Mouse (Mus musculus): Measurements from ENCODE around the gene Ncapd2. TPM values are rescaled to one million over a fixed set of nuclear protein-coding genes. Genes with fewer than 3 reads are reported as not detected.

Ncapd2 gene
- polyA plus RNA-seq, 1 experiment from 2014 or later = 98.1 TPM

GRCm38 (mm10) chr6:125218963-125219362, 27.5 kb upstream of the Ncapd2 start:
- no peaks in the 10 kb centered on the region for H3K36me3 ChIP-seq (ENCODE audit: control insufficient read depth, insufficient read depth)
- H3K4me1 ChIP-seq (ENCODE audit: control insufficient read depth, low read depth, low read length) = peaks cover 10% of the 10 kb centered on the region
- no peak overlapping the region for H3K4me2 ChIP-seq (ENCODE audit: low read depth, low read length)
- H3K27me3 ChIP-seq (ENCODE audit: control insufficient read depth, insufficient read depth, low read depth, low read length) = no peaks in the 10 kb centered on the region
- H3K4me3 ChIP-seq (ENCODE audit: low read depth, low read length) = no peak overlapping the region
- no peak overlapping the region for H3K27ac ChIP-seq (ENCODE audit: low read length)
- no peaks in the 10 kb centered on the region for H3K9me3 ChIP-seq (replicated peaks; ENCODE audit: control insufficient read depth, low read length)
- no peak overlapping the region for H3K9ac ChIP-seq (ENCODE audit: low read depth, low read length)
- 55% methylated on average over 4 of the region's 4 CpGs for WGBS (ENCODE audit: insufficient replicate concordance)
- ATAC-seq (ENCODE audit: low read depth) = no peak

- no peak overlapping the region for H3K27ac ChIP-seq (ENCODE audit: low read length)
- H3K36me3 ChIP-seq (ENCODE audit: control insufficient read depth, insufficient read depth) = no peaks in the 10 kb centered on the region
- H3K4me1 ChIP-seq (ENCODE audit: control insufficient read depth, low read depth, low read length) = peaks cover 10% of the 10 kb centered on the region
- H3K27me3 ChIP-seq (ENCODE audit: control insufficient read depth, insufficient read depth, low read depth, low read length) = peaks cover 8% of the 10 kb centered on the region
- no peak for ATAC-seq (ENCODE audit: low read depth)
- no peaks in the 10 kb centered on the region for H3K9me3 ChIP-seq (replicated peaks; ENCODE audit: control insufficient read depth, low read length)
- WGBS (ENCODE audit: insufficient replicate concordance) = 74% methylated on average over 11 of the region's 11 CpGs
- no peak overlapping the region for H3K4me2 ChIP-seq (ENCODE audit: low read depth, low read length)
- H3K9ac ChIP-seq (ENCODE audit: low read depth, low read length) = no peak overlapping the region
- H3K4me3 ChIP-seq (ENCODE audit: low read depth, low read length) = no peak overlapping the region
Observed at GRCm38 (mm10) chr6:125217899-125218298, 26.4 kb upstream of the Ncapd2 start.

- H3K27me3 ChIP-seq (ENCODE audit: control insufficient read depth, insufficient read depth, low read depth, low read length) = peaks cover 8% of the 10 kb centered on the region
- no peaks in the 10 kb centered on the region for H3K9me3 ChIP-seq (replicated peaks; ENCODE audit: control insufficient read depth, low read length)
- H3K4me2 ChIP-seq (ENCODE audit: low read depth, low read length) = no peak overlapping the region
- whole genome bisulfite sequencing (ENCODE audit: insufficient replicate concordance) = 65% methylated on average over 2 of the region's 2 CpGs
- no peak for ATAC-seq (ENCODE audit: low read depth)
- H3K36me3 ChIP-seq (ENCODE audit: control insufficient read depth, insufficient read depth) = no peaks in the 10 kb centered on the region
- H3K4me3 ChIP-seq (ENCODE audit: low read depth, low read length) = no peak overlapping the region
- H3K9ac ChIP-seq (ENCODE audit: low read depth, low read length) = no peak overlapping the region
- H3K27ac ChIP-seq (ENCODE audit: low read length) = no peak overlapping the region
- peaks cover 10% of the 10 kb centered on the region for H3K4me1 ChIP-seq (ENCODE audit: control insufficient read depth, low read depth, low read length)
Observed at GRCm38 (mm10) chr6:125216898-125217297, 25.4 kb upstream of the Ncapd2 start.

GRCm38 (mm10) chr6:125215148-125215954, 23.9 kb upstream of the Ncapd2 start, which contains the start of gene Vamp1:
TSS of gene Vamp1 (plus strand) at chr6:125215551.
- no peaks in the 10 kb centered on the region for H3K9me3 ChIP-seq (replicated peaks; ENCODE audit: control insufficient read depth, low read length)
- H3K9ac ChIP-seq (ENCODE audit: low read depth, low read length) = peak within 1 kb of the TSS; percentile 82
- WGBS (ENCODE audit: insufficient replicate concordance) = under 1% methylated on average over 48 of the region's 48 CpGs
- H3K4me1 ChIP-seq (ENCODE audit: control insufficient read depth, low read depth, low read length) = peaks cover 10% of the 10 kb centered on the region
- peak within 1 kb of the TSS; percentile 83 for H3K4me3 ChIP-seq (ENCODE audit: low read depth, low read length)
- H3K27me3 ChIP-seq (ENCODE audit: control insufficient read depth, insufficient read depth, low read depth, low read length) = peaks cover 10% of the 10 kb centered on the region
- H3K4me2 ChIP-seq (ENCODE audit: low read depth, low read length) = peak within 1 kb of the TSS; percentile 98
- peak within 1 kb of the TSS; percentile 80 for H3K27ac ChIP-seq (ENCODE audit: low read length)
- ATAC-seq (ENCODE audit: low read depth) = peak; percentile 94
- no peaks in the 10 kb centered on the region for H3K36me3 ChIP-seq (ENCODE audit: control insufficient read depth, insufficient read depth)

GRCm38 (mm10) chr6:125213715-125214114, 22.2 kb upstream of the Ncapd2 start:
- no peaks in the 10 kb centered on the region for H3K9me3 ChIP-seq (replicated peaks; ENCODE audit: control insufficient read depth, low read length)
- H3K4me1 ChIP-seq (ENCODE audit: control insufficient read depth, low read depth, low read length) = peaks cover 10% of the 10 kb centered on the region
- no peak for ATAC-seq (ENCODE audit: low read depth)
- 71% methylated on average over 6 of the region's 6 CpGs for WGBS (ENCODE audit: insufficient replicate concordance)
- no peak overlapping the region for H3K9ac ChIP-seq (ENCODE audit: low read depth, low read length)
- no peak overlapping the region for H3K4me2 ChIP-seq (ENCODE audit: low read depth, low read length)
- H3K36me3 ChIP-seq (ENCODE audit: control insufficient read depth, insufficient read depth) = no peaks in the 10 kb centered on the region
- no peak overlapping the region for H3K4me3 ChIP-seq (ENCODE audit: low read depth, low read length)
- peaks cover 10% of the 10 kb centered on the region for H3K27me3 ChIP-seq (ENCODE audit: control insufficient read depth, insufficient read depth, low read depth, low read length)
- no peak overlapping the region for H3K27ac ChIP-seq (ENCODE audit: low read length)

DNA sequence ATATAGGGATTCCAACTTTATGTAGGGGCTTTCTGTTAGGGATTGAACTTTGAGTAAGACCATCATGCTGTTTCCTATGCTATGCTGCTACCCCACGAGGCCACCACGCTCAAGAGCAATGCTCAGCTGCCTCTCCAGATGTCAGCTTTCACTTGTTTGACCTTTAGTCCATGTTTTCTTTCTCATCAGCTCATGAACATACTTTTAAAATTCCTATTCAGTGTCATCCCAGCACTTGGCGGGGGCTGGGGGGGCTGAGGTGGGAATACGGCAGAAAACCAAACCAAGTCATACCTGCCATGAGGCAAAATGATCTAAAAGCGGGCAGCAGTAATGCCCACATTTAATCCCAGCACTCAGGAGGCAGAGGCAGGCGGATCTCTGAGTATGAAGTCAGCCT, 21.6 kb upstream of the Ncapd2 start:
- ATAC-seq (ENCODE audit: low read depth) = no peak
- H3K36me3 ChIP-seq (ENCODE audit: control insufficient read depth, insufficient read depth) = no peaks in the 10 kb centered on the region
- peaks cover 10% of the 10 kb centered on the region for H3K4me1 ChIP-seq (ENCODE audit: control insufficient read depth, low read depth, low read length)
- H3K27me3 ChIP-seq (ENCODE audit: control insufficient read depth, insufficient read depth, low read depth, low read length) = peaks cover 10% of the 10 kb centered on the region
- no peak overlapping the region for H3K4me3 ChIP-seq (ENCODE audit: low read depth, low read length)
- no peak overlapping the region for H3K27ac ChIP-seq (ENCODE audit: low read length)
- no peak overlapping the region for H3K9ac ChIP-seq (ENCODE audit: low read depth, low read length)
- H3K9me3 ChIP-seq (replicated peaks; ENCODE audit: control insufficient read depth, low read length) = no peaks in the 10 kb centered on the region
- WGBS (ENCODE audit: insufficient replicate concordance) = 51% methylated on average over 6 of the region's 6 CpGs
- no peak overlapping the region for H3K4me2 ChIP-seq (ENCODE audit: low read depth, low read length)

DNA sequence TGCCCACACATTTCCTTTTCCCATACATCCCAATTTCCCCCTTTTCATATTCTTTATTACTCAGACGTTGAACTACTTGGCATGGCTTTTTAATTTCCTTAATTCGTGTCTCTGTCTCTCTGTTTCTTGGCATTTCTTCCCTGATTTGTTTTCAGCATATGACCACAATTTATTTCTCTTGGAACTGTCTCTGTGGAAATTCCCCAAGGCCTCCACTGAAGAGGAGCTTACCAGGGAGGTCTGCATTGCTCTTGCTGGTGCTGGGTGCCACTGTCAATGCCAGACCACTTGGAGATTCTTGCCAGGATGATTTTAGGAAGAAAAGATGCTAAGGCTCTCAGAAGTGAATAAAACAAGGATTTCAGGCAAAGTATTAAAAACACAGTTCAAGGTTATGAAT, 21.1 kb upstream of the Ncapd2 start:
- WGBS (ENCODE audit: insufficient replicate concordance) = 33% methylated on average over 2 of the region's 2 CpGs

GRCm38 (mm10) chr6:125210436-125210835, 18.9 kb upstream of the Ncapd2 start:
- Histone ChIP-seq H3K27ac (ENCODE audit: low read length) (no peak overlapping the region), H3K9me3 (replicated peaks; ENCODE audit: control insufficient read depth, low read length) (no peaks in the 10 kb centered on the region), H3K4me1 (ENCODE audit: control insufficient read depth, low read depth, low read length) (no peaks in the 10 kb centered on the region), H3K9ac (ENCODE audit: low read depth, low read length) (no peak overlapping the region), H3K27me3 (ENCODE audit: control insufficient read depth, insufficient read depth, low read depth, low read length) (peaks cover 10% of the 10 kb centered on the region), H3K4me2 (ENCODE audit: low read depth, low read length) (no peak overlapping the region), H3K4me3 (ENCODE audit: low read depth, low read length) (no peak overlapping the region), H3K36me3 (ENCODE audit: control insufficient read depth, insufficient read depth) (no peaks in the 10 kb centered on the region)
- no peak for ATAC-seq (ENCODE audit: low read depth)
- 76% methylated on average over 1 of the region's 1 CpGs for WGBS (ENCODE audit: insufficient replicate concordance)

More for the DNA sequence above, 21.1 kb upstream of the Ncapd2 start:
- H3K4me2 ChIP-seq (ENCODE audit: low read depth, low read length) = no peak overlapping the region
- peaks cover 10% of the 10 kb centered on the region for H3K27me3 ChIP-seq (ENCODE audit: control insufficient read depth, insufficient read depth, low read depth, low read length)
- no peak for ATAC-seq (ENCODE audit: low read depth)
- H3K9me3 ChIP-seq (replicated peaks; ENCODE audit: control insufficient read depth, low read length) = no peaks in the 10 kb centered on the region
- no peaks in the 10 kb centered on the region for H3K36me3 ChIP-seq (ENCODE audit: control insufficient read depth, insufficient read depth)
- no peak overlapping the region for H3K9ac ChIP-seq (ENCODE audit: low read depth, low read length)
- peaks cover 10% of the 10 kb centered on the region for H3K4me1 ChIP-seq (ENCODE audit: control insufficient read depth, low read depth, low read length)
- no peak overlapping the region for H3K27ac ChIP-seq (ENCODE audit: low read length)
- H3K4me3 ChIP-seq (ENCODE audit: low read depth, low read length) = no peak overlapping the region

DNA sequence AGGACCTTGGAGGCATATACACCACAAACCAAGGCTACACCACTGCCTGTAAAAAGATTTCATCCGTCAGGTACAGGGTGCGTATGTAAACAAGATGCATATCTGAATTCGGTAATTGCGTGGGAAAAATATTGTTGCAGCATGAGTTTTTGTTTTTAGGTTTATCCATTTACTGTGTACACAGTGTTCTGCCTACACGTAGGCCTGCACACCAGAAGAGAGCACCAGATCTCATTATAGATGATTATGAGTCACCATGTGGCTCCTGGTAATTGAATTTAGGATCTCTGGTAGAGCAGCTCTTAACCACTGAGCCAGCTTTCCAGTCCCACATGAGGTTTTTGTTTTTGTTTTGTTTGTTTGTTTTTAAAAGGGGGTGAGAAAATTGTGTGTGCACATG, 5.7 kb upstream of the Ncapd2 start:
- H3K36me3 ChIP-seq (ENCODE audit: control insufficient read depth, insufficient read depth) = peaks cover 16% of the 10 kb centered on the region
- peaks cover 6% of the 10 kb centered on the region for H3K4me1 ChIP-seq (ENCODE audit: control insufficient read depth, low read depth, low read length)
- 79% methylated on average over 5 of the region's 5 CpGs for WGBS (ENCODE audit: insufficient replicate concordance)
- no peak overlapping the region for H3K4me3 ChIP-seq (ENCODE audit: low read depth, low read length)
- H3K9me3 ChIP-seq (replicated peaks; ENCODE audit: control insufficient read depth, low read length) = no peaks in the 10 kb centered on the region
- H3K27me3 ChIP-seq (ENCODE audit: control insufficient read depth, insufficient read depth, low read depth, low read length) = no peaks in the 10 kb centered on the region
- no peak overlapping the region for H3K4me2 ChIP-seq (ENCODE audit: low read depth, low read length)
- H3K27ac ChIP-seq (ENCODE audit: low read length) = no peak overlapping the region
- no peak for ATAC-seq (ENCODE audit: low read depth)
- no peak overlapping the region for H3K9ac ChIP-seq (ENCODE audit: low read depth, low read length)
